Mouse (Mus musculus) spleen, adult 2 months (tissue): ENCODE data around the gene Agbl4.
A peak's percentile ranks its signal among the peaks of the same experiment; 100 is the strongest.

Source experiments
- CTCF ChIP-seq: fragments of 200-500 bp; IDR thresholded peaks from 2 replicates; pipeline ENCODE4 v1.5.1; 2011; ENCODE audit warnings: mild to moderate bottlenecking, inconsistent platforms; ENCODE audit not compliant: insufficient read depth, insufficient read length, insufficient replicate concordance; ENCODE audit errors: extremely low read depth
- POLR2A ChIP-seq: fragments of 200-500 bp; IDR thresholded peaks from 2 replicates; pipeline ENCODE4 v1.6.1; 2011; ENCODE audit warnings: low read depth, low read length, inconsistent platforms

- TF ChIP-seq CTCF (peak; percentile 87; the same call in 1 of the 2 replicates), POLR2A (no peak)
Observed at GRCm38 (mm10) chr4:111687613-111688012, 1290.2 kb downstream of the Agbl4 start.
